Mouse (Mus musculus) ES-Bruce4 (cell line): ENCODE measurements around the gene Fbln2.

ENCODE experiments used
- CTCF ChIP-seq: IDR thresholded peaks from one replicate; pipeline ENCODE4 v1.8.1; 2011; ENCODE audit warnings: low read depth, low read length
- EP300 ChIP-seq: IDR thresholded peaks from 2 replicates; pipeline ENCODE4 v1.6.1; 2011; ENCODE audit warnings: low read depth, low read length; ENCODE audit not compliant: insufficient read depth
- POLR2A ChIP-seq: IDR thresholded peaks from one replicate; pipeline ENCODE4 v1.8.1; 2011; ENCODE audit warnings: low read length; ENCODE audit not compliant: insufficient read depth

DNA sequence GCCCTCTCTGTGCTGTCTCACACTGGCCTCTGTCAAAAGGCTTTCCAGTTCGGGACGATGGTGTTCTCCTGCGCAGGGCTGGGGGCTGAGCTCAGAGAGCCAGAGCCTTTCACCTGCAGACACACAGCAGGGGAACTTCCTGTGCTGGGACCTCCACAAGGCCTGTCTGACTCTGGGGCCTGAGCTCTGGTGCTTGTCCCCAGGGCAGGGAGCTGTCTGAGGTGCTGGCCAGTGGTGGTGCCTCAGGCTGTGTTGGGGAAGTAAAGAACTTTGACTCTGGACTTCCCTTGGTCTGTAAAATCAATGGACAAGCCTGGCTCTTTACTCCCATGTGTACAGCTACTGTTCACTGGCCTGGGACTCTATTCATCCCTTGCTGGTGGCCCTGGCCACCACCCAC is 8.8 kb downstream of the Fbln2 start:
- TF ChIP-seq POLR2A (no peak), EP300 (0 out of 2 replicates have a peak, but pooled peaks have one; percentile 44), CTCF (no peak)
